ENCODE assay signal across 15 mouse cellular contexts in the genomic region with DNA sequence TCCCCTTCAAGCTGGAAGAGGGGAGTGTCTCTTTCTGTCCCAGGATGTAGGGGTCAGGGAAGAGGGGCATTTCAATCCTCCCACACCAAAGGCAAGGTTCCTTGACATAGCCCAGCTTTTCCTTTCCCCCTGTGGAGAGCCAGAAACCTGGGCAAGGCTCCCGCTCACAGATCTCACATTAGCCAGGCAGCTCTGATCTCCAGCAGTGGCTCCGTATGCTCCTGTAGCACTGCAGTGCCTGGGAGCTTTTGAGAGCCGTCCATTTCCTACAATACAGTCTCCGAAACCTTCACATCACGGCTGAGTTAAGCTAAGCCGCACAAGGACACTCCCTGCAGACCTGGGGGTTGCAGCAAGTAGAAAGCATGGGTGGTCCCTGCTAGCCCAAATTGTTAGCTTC. TPM values are rescaled to one million over a fixed set of nuclear protein-coding genes. Genes with fewer than 3 reads are reported as not detected.
"Had no signal": no experiment of that assay in that cellular context is flagged by ENCODE, and none has a peak within 500 bp of the region (broad histone marks: within the 10 kb centered on the region; RNA-seq: fewer than 3 reads in every experiment).

No protein-coding gene starts in this region.

- H3K4me3 ChIP-seq: limb, embryonic 10.5 days; liver, embryonic 15.5 days; neural tube, embryonic 13.5 days had no signal

- H3K27ac ChIP-seq: kidney, postnatal 0 days; limb, embryonic 10.5 days; liver, embryonic 15.5 days; neural tube, embryonic 13.5 days had no signal

- DNase-seq: kidney, postnatal 36 days; layer of hippocampus, adult 9-11 months; layer of hippocampus, postnatal 36 days; lung, adult 2 months; lung, postnatal 36 days; right cerebral cortex, postnatal 14 days; thymus, postnatal 36 days had no signal

- ATAC-seq: lung, postnatal 0 days; midbrain, embryonic 16.5 days had no signal

RNA-seq across cellular contexts. Expression of gene Gm17087, which starts 12.5 kb away (rescaled TPM):
- total RNA-seq: layer of hippocampus, adult 18-20 months; layer of hippocampus, postnatal 36 days; left cerebral cortex, postnatal 10 days had no signal
